Mouse (Mus musculus): ENCODE measurements at regions not wholly inside any gene's neighbourhood (a gene's known extent, or its start where the extent isn't known, plus 50 kb on each side); places are given as distances from the start of the nearest gene placed in this dataset.
"Not testable (repeated sequence)": the region's sequence is repeated elsewhere in the genome, so short reads cannot be mapped to it uniquely, and the experiment has no call there.

- no peak for DNase-seq (ENCODE audit: low spot score in 2 of 2)
Measured at GRCm38 (mm10) chr19:32972116-32972515, 214.8 kb downstream of the Pten start.

GRCm38 (mm10) chr19:32973130-32973529, 215.8 kb downstream of the Pten start:
- DNase-seq (ENCODE audit: low spot score in 2 of 2): no peak

GRCm38 (mm10) chr19:32974778-32975240, 217.5 kb downstream of the Pten start:
- peak in 1 of 2 experiments; percentile 22 for DNase-seq (ENCODE audit: low spot score in 2 of 2)

GRCm38 (mm10) chr19:32975303-32975702, 218.0 kb downstream of the Pten start:
- DNase-seq (ENCODE audit: low spot score in 2 of 2): no peak

GRCm38 (mm10) chr19:32976507-32976906, 219.2 kb downstream of the Pten start:
- no peak for DNase-seq (ENCODE audit: low spot score in 2 of 2)

- DNase-seq (ENCODE audit: low spot score in 2 of 2): no peak
Measured at GRCm38 (mm10) chr19:32978037-32978745, 220.9 kb downstream of the Pten start.

- no peak for DNase-seq (ENCODE audit: low spot score in 2 of 2)
Measured at GRCm38 (mm10) chr19:32980142-32980541, 222.8 kb downstream of the Pten start.

- no peak for DNase-seq (ENCODE audit: low spot score in 2 of 2)
Measured at GRCm38 (mm10) chr19:32988713-32989112, 231.4 kb downstream of the Pten start.

- no peak for DNase-seq (ENCODE audit: low spot score in 2 of 2)
Measured at GRCm38 (mm10) chr19:32989346-32989745, 232.0 kb downstream of the Pten start.

GRCm38 (mm10) chr19:32990576-32990975, 233.3 kb downstream of the Pten start:
- DNase-seq (ENCODE audit: low spot score in 2 of 2): no peak

GRCm38 (mm10) chr19:32998576-32999170, 241.4 kb downstream of the Pten start:
- DNase-seq (ENCODE audit: low spot score in 2 of 2): no peak

- no peak for DNase-seq (ENCODE audit: low spot score in 2 of 2)
Measured at GRCm38 (mm10) chr19:33007582-33007981, 250.3 kb downstream of the Pten start.

GRCm38 (mm10) chr19:33008076-33008475, 250.8 kb downstream of the Pten start:
- no peak for DNase-seq (ENCODE audit: low spot score in 2 of 2)

GRCm38 (mm10) chr19:33008794-33009193, 251.5 kb downstream of the Pten start:
- DNase-seq (ENCODE audit: low spot score in 2 of 2): no peak

- DNase-seq (ENCODE audit: low spot score in 2 of 2): no peak
Measured at GRCm38 (mm10) chr19:33010886-33011446, 253.7 kb downstream of the Pten start.

- DNase-seq (ENCODE audit: low spot score in 2 of 2): not testable (repeated sequence)
Measured at GRCm38 (mm10) chr19:33014879-33015278, 257.6 kb downstream of the Pten start.

- peak in 1 of 2 experiments; percentile 24 for DNase-seq (ENCODE audit: low spot score in 2 of 2)
Measured at GRCm38 (mm10) chr19:33021161-33021560, 263.9 kb downstream of the Pten start.

- DNase-seq (ENCODE audit: low spot score in 2 of 2): no peak
Measured at GRCm38 (mm10) chr19:33022839-33023428, 265.6 kb downstream of the Pten start.

GRCm38 (mm10) chr19:33029688-33030444, 272.6 kb downstream of the Pten start:
- no peak for DNase-seq (ENCODE audit: low spot score in 2 of 2)

- no peak for DNase-seq (ENCODE audit: low spot score in 2 of 2)
Measured at GRCm38 (mm10) chr19:33040512-33040911, 283.2 kb downstream of the Pten start.

- DNase-seq (ENCODE audit: low spot score in 2 of 2): no peak
Measured at GRCm38 (mm10) chr19:33040991-33041390, 283.7 kb downstream of the Pten start.
